Mouse (Mus musculus) thymus, postnatal 0 days (tissue): ENCODE data around the gene Gabra2. TPM values are rescaled to one million over a fixed set of nuclear protein-coding genes. Genes with fewer than 3 reads are reported as not detected.

Source experiments
- DNase-seq: peaks from one replicate; pipeline ENCODE4 v3.0.0-alpha.2; 2015; ENCODE audit warnings: low spot score
- polyA plus RNA-seq: library from polyadenylated mRNA; unstranded; fragments of >200 nt; fragmentation: Nextera tagmentation; extraction: Ambion mirVana; gene quantifications from 2 replicates; pipeline ENCODE4 v1.2.1, GENCODE M21; 2015

Gene Gabra2
- 0.04 and 0.07 TPM in 2 replicates for polyA plus RNA-seq

- no peak for DNase-seq
These were observed at the start of gene Gabra2 for GRCm38 (mm10) chr5:71095725-71096607. Gabra2 (minus strand) TSS chr5:71095849.

GRCm38 (mm10) chr5:71136691-71137090, 41.0 kb upstream of the Gabra2 start:
- no peak for DNase-seq

GRCm38 (mm10) chr5:71135840-71136239, 40.2 kb upstream of the Gabra2 start:
- no peak for DNase-seq

GRCm38 (mm10) chr5:71127721-71128120, 32.1 kb upstream of the Gabra2 start:
- DNase-seq, result no peak

GRCm38 (mm10) chr5:71115216-71115615, 19.6 kb upstream of the Gabra2 start:
- DNase-seq, result no peak

GRCm38 (mm10) chr5:71095180-71095579, 469 bp downstream of the Gabra2 start:
- DNase-seq, result no peak

- no peak for DNase-seq
These were observed 873 bp downstream of the Gabra2 start for GRCm38 (mm10) chr5:71094776-71095175.

GRCm38 (mm10) chr5:71093807-71094206, 1.8 kb downstream of the Gabra2 start:
- no peak for DNase-seq

GRCm38 (mm10) chr5:71092475-71092874, 3.2 kb downstream of the Gabra2 start:
- no peak for DNase-seq

- DNase-seq, result no peak
These were observed 3.7 kb downstream of the Gabra2 start for GRCm38 (mm10) chr5:71091926-71092325.

- no peak for DNase-seq
These were observed 16.8 kb downstream of the Gabra2 start for GRCm38 (mm10) chr5:71078861-71079260.

GRCm38 (mm10) chr5:71061696-71062095, 34.0 kb downstream of the Gabra2 start:
- DNase-seq, result no peak

- no peak for DNase-seq
These were observed 37.6 kb downstream of the Gabra2 start for GRCm38 (mm10) chr5:71058047-71058446.

- no peak for DNase-seq
These were observed 58.3 kb downstream of the Gabra2 start for GRCm38 (mm10) chr5:71037352-71037751.

GRCm38 (mm10) chr5:71025956-71026355, 69.7 kb downstream of the Gabra2 start:
- no peak for DNase-seq

GRCm38 (mm10) chr5:71011751-71012150, 83.9 kb downstream of the Gabra2 start:
- no peak for DNase-seq

GRCm38 (mm10) chr5:71011271-71011670, 84.4 kb downstream of the Gabra2 start:
- DNase-seq, result no peak

GRCm38 (mm10) chr5:71010797-71011196, 84.9 kb downstream of the Gabra2 start:
- no peak for DNase-seq

GRCm38 (mm10) chr5:70995617-70996325, 99.9 kb downstream of the Gabra2 start:
- no peak for DNase-seq

GRCm38 (mm10) chr5:70993281-70993680, 102.4 kb downstream of the Gabra2 start:
- DNase-seq, result no peak

GRCm38 (mm10) chr5:70990891-70991290, 104.8 kb downstream of the Gabra2 start:
- DNase-seq, result no peak
